Mouse (Mus musculus) gastrocnemius, postnatal 14 days (tissue): ENCODE measurements around the gene Ugt1a6a. TPM values are rescaled to one million over a fixed set of nuclear protein-coding genes. Genes with fewer than 3 reads are reported as not detected.
A peak's percentile ranks its signal among the peaks of the same experiment; 100 is the strongest.
"Not testable (repeated sequence)": the region's sequence is repeated elsewhere in the genome, so short reads cannot be mapped to it uniquely, and the experiment has no call there.

Source experiments
- DNase-seq: peaks from one replicate; pipeline ENCODE4 v3.0.0; 2021; ENCODE audit warnings: mixed read lengths
- intact Hi-C: fragments of 180-260 bp; cut with DNase I; formaldehyde crosslinking; loops from one replicate; pipeline ENCODE4 v1.15.1; 2025; ENCODE audit warnings: low total_unique reads
- long read RNA-seq, 2 experiments: library from polyadenylated mRNA; stranded (forward); transcript quantifications; one replicate each; pipeline ENCODE4 v2.0.0; 2021
- total RNA-seq, 2 experiments: library from RNA; stranded (reverse); gene quantifications; 2 replicates each; pipeline ENCODE4 v1.2.3; 2021

Ugt1a6a gene
- total RNA-seq = 1 to 10 TPM; 2.1 to 2.4 TPM
- long read RNA-seq, experiment 1, partial matches to known transcripts = 0 of 2 reads
- long read RNA-seq, experiment 1, other reads (novel, unspliced or antisense) = 1 of 2 reads
- long read RNA-seq, experiment 2, partial matches to known transcripts = 0 of 3 reads
- long read RNA-seq, experiment 2, other reads (novel, unspliced or antisense) = 0 of 3 reads

DNA sequence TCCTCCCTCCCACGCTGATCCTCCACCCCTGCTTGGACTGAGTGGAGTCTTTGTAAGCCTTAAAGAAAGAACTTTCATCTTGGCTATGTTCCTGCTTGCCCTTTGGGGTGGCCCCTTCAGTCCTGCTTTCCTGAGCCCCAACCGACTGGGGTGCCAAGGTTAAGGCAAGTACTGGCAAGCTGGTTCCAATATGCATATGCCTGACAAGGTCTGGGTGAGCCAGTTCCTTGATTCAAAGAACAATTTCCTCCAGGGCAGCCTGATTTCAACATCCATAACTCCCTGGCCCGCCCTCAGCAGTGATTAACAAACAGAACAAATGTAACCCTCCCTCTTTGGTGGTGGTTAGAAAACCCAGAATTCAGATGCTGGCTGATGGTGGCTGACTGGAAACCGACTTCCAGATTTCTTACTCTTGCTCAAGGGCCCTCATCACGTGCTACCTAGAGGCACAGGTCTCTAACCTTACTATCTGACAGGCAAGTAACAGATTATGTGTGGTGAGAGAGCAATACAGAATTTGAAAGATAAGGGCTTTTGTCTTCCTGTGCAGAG is at the start of gene Ugt1a6a:
TSS of gene Ugt1a6a (plus strand) at position 353 of the 555 bp plus-strand sequence.
- intact Hi-C loops = not testable (repeated sequence)
- peak; percentile 7 for DNase-seq

- no peak for DNase-seq
- intact Hi-C loops = no loop called here
Observed at GRCm38 (mm10) chr1:88086125-88086524, 48.5 kb upstream of the Ugt1a6a start.

GRCm38 (mm10) chr1:88087513-88087912 is 47.1 kb upstream of the Ugt1a6a start, which contains the start of gene Ugt1a8:
Gene Ugt1a8 (plus strand): TSS chr1:88087813.
- DNase-seq = no peak

GRCm38 (mm10) chr1:88092341-88092740 is 42.3 kb upstream of the Ugt1a6a start:
- intact Hi-C loops = no loop called here
- DNase-seq = no peak

More at GRCm38 (mm10) chr1:88087513-88087912, 47.1 kb upstream of the Ugt1a6a start, which contains the start of gene Ugt1a8:
- intact Hi-C loops = no loop called here

- intact Hi-C loops, DNase-seq: not testable (repeated sequence)
Observed at GRCm38 (mm10) chr1:88094270-88094676, 40.3 kb upstream of the Ugt1a6a start.

- intact Hi-C loops = no loop called here
- DNase-seq = peak; percentile 8
Observed at GRCm38 (mm10) chr1:88094941-88095492, 39.6 kb upstream of the Ugt1a6a start, which contains the start of gene Ugt1a7c. Gene Ugt1a7c (plus strand): TSS chr1:88095062.

- DNase-seq, intact Hi-C loops: not testable (repeated sequence)
Observed at GRCm38 (mm10) chr1:88098546-88098945, 36.1 kb upstream of the Ugt1a6a start.

DNA sequence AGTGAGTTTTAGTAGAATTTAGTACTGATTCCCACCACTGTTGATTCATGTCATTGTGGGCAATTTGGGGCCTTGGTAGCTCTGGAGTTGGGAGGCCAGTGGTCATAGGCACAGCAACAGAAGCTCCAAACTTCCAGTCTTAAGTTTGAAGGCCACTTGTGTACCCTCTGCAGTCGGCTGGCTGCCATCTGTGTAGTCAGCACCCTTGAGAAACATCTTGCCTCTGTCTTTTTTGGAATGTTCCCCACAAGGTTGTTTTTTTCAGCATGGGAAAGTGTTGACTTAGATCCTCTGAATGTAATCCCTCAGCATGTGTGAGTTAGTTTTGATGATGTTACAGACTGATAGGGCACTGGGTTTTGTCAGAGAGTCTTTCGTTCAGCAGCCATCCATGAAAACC is 34.9 kb upstream of the Ugt1a6a start:
- DNase-seq, intact Hi-C loops: not testable (repeated sequence)

DNA sequence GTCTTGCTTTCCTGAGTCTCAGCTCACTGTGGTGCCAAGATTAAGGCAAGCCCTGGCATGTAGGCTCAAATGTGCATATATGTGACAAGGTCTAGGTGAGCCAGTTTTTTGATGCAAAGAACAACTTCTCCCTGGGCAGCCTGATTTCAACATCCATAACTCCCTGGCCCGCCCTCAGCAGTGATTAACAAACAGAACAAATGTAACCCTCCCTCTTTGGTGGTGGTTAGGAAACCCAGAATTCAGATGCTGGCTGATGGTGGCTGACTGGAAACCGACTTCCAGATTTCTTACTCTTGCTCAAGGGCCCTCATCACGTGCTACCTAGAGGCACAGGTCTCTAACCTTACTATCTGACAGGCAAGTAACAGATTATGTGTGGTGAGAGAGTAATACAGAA is 31.6 kb upstream of the Ugt1a6a start, which contains the start of gene Ugt1a6b:
TSS of gene Ugt1a6b (plus strand) at position 234 of the 400 bp plus-strand sequence.
- DNase-seq, intact Hi-C loops: not testable (repeated sequence)

- intact Hi-C loops, DNase-seq: not testable (repeated sequence)
Observed at GRCm38 (mm10) chr1:88103697-88104468, 30.7 kb upstream of the Ugt1a6a start.

DNA sequence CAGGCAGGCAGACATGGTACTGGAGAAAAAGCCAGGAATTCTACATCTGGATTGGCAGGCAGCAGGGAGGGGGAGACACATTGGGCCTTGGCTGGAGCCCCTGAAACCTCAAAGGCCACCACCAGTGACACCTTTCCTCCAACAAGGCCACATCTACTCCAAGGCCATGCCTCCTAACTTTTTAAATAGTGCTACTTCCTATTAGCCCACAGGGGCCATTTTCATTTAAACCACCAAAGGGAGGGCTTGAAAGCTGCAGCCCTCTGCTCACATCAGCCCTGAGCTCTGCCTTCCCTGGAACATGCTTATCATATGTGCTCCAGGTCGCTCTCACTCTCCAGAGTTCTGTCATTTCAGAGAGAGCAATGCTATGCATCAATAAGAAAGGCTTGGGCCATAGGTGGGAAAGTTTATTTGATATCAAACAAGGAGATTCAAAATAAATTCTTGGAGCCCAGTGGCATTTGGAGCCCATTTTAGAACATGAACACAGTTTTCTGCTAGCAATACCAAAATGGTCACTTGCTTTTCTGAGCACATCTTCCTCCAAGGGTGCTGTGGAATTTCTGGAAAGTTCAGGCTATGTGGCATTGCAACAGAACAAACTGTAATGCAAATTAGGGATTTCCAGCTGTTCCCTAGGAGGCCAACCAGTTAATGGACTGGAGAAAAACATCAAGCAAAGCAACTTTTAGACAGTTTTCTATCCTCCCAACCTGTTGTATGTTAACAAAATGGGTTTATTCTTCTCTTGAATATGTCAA is 29.8 kb upstream of the Ugt1a6a start:
- intact Hi-C loops = no loop called here

DNA sequence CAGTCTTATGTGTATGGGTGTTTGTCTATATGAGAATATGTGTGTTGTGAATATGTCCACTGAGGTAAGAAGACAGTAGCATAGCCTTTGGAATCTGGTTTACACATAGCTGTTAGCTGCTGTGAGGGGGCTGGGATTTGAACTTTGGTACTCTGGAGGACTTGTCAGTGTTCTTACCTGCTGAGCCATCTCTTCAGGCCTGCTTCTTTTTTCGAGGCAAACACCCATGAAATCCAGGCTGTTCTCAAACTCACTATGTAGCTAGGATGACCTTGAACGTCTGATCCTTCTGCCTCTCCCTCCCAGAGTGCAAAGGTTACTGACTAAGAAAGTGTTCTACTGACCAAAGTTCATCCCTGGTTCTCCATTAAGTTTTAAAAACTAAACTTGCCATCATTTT is 29.0 kb upstream of the Ugt1a6a start:
- no peak for DNase-seq
- intact Hi-C loops = no loop called here

More for the DNA sequence above, 29.8 kb upstream of the Ugt1a6a start:
- no peak for DNase-seq

- intact Hi-C loops, DNase-seq: not testable (repeated sequence)
Observed at GRCm38 (mm10) chr1:88109027-88109557, 25.5 kb upstream of the Ugt1a6a start.

- DNase-seq, intact Hi-C loops: not testable (repeated sequence)
Observed at GRCm38 (mm10) chr1:88109604-88110003, 25.0 kb upstream of the Ugt1a6a start.

DNA sequence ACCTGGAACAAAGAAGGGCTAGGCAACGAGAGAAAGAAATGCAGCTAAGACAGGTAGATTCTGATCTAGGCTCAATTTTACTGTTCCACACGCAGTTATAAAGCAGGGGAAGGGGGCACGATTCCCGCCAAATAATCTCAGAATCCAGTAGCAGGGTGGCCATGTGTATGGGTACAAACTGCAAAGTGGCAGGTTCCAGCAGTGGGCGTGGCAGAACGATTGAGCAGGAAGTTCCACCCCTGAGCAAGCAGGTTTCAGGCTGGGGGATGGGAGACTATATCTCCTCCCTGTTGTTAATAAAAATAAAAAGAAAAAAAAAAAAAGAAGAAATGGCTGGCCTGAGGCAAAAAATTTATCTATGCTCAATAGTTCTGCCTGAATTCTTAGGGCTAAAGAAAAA is 21.8 kb upstream of the Ugt1a6a start:
- intact Hi-C loops, DNase-seq: not testable (repeated sequence)

DNA sequence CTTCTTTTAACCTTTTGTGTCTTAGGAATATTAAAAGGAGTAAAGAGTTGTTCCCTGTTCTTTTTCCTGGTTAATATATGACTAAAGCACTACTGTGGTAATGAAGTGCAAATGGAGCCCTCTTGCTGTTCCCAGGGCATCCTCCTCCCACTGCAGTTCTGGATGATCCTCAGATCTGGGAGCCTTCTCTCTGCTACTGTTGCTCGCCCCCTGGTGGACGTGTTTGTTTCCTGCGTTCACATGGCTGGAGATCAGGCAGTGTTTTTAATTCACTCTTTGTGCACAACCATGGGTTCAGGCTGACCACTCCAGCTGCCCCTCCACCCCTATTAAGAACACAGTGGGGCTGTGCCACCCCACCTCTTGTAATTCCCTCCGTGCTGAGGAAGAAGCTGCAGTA is 14.1 kb upstream of the Ugt1a6a start:
- DNase-seq, intact Hi-C loops: not testable (repeated sequence)

DNA sequence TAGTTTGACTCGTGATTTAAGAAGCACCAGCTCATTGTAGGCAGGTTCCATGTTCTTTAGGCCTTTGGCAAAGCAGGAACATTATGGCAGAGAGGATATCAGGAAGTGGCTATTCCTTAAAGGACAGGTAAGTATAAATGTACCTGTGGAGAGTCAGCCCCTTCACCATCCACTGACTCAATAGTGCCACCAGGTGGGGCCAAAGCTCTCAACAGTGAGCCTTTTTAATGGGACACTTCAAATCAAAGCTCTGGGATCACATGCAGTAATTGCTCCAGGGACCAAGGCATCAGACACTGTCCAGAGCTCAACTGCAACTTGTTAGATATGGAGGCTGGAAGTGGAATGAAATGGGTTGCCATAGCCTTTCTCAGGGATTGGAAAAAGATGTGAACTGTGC is 13.1 kb upstream of the Ugt1a6a start:
- DNase-seq, intact Hi-C loops: not testable (repeated sequence)

- DNase-seq, intact Hi-C loops: not testable (repeated sequence)
Observed at GRCm38 (mm10) chr1:88125827-88126360, 8.7 kb upstream of the Ugt1a6a start.

GRCm38 (mm10) chr1:88129091-88129490 is 5.5 kb upstream of the Ugt1a6a start:
- DNase-seq, intact Hi-C loops: not testable (repeated sequence)
